Mouse (Mus musculus): ENCODE measurements around the gene S100a4.

S100a4 gene

GRCm38 (mm10) chr3:90600458-90601195, 2.9 kb upstream of the S100a4 start:
- DNase-seq = no peak

- no peak for DNase-seq
Measured at GRCm38 (mm10) chr3:90601486-90602110, 2.0 kb upstream of the S100a4 start, which contains the start of gene Gm42674. Gm42674 (plus strand) TSS chr3:90601904.

- no peak for DNase-seq
Measured at GRCm38 (mm10) chr3:90604416-90604815, 845 bp downstream of the S100a4 start.

DNA sequence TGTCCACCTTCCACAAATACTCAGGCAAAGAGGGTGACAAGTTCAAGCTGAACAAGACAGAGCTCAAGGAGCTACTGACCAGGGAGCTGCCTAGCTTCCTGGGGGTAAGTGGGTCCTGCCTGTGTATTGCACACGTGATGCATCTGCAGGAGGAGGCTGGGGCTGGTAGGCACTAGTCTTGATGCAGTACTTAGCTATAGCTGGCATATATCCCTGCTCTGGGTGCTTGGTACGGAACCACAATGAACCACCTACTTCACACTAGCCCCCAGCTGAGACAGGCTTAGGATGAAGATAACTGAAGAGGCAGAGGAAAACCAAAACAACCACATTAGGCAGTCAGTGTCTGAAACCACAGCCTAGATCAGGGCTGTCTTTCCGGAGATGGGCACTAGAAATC, 1.5 kb downstream of the S100a4 start:
- DNase-seq = no peak

DNA sequence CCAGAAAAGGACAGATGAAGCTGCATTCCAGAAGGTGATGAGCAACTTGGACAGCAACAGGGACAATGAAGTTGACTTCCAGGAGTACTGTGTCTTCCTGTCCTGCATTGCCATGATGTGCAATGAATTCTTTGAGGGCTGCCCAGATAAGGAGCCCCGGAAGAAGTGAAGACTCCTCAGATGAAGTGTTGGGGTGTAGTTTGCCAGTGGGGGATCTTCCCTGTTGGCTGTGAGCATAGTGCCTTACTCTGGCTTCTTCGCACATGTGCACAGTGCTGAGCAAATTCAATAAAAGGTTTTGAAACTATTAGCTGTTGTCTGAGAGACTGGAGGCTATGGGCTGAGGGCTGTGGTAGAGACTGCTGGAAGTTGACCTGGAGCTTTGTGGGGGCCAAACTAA, 2.2 kb downstream of the S100a4 start:
- no peak for DNase-seq

GRCm38 (mm10) chr3:90606185-90606584, 2.6 kb downstream of the S100a4 start:
- DNase-seq = no peak

- DNase-seq = no peak
Measured at GRCm38 (mm10) chr3:90607361-90607760, 3.8 kb downstream of the S100a4 start.

DNA sequence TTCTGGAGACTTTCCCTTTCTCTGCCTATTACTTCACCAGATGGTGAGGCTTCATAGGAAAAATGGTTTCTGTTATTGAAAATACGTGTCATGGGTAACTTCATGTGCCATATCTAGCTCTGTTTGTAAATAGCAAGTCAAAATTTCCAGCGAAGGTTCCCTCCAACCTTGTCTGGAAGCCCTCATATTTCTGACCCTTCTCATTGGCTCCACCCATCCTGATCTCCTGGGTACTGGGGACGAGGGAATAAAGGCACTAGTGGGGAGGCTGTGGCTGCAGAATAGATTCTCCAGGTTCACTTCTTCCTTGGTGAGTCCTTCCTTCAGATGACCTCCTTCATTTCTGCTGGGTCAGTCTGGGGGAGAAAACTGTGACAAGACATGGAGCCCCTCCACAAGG, 4.7 kb downstream of the S100a4 start, which contains the start of gene S100a5:
Gene S100a5, plus strand, starts transcription at position 301 of the 400 bp plus-strand sequence.
- DNase-seq = no peak

- DNase-seq = no peak
Measured at GRCm38 (mm10) chr3:90609102-90609501, 5.5 kb downstream of the S100a4 start.

DNA sequence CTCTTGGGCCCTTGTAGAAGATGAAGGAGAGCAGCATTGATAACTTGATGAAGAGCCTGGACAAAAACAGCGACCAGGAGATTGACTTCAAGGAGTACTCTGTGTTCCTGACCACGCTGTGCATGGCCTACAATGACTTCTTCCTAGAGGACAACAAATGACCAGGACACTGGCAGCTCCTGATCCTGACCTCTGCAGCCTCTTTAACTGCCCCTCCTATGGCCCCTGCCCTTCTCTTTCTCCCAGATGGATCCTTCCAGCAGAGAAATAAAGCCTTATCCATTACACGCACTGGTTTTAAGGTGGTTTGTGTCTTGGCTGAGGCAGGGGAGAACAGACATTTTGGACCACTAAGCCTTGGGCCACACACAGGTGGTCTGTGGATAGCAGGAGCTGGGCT, 7.9 kb downstream of the S100a4 start:
- DNase-seq = no peak

- no peak for DNase-seq
Measured at GRCm38 (mm10) chr3:90612061-90612460, 8.5 kb downstream of the S100a4 start.

DNA sequence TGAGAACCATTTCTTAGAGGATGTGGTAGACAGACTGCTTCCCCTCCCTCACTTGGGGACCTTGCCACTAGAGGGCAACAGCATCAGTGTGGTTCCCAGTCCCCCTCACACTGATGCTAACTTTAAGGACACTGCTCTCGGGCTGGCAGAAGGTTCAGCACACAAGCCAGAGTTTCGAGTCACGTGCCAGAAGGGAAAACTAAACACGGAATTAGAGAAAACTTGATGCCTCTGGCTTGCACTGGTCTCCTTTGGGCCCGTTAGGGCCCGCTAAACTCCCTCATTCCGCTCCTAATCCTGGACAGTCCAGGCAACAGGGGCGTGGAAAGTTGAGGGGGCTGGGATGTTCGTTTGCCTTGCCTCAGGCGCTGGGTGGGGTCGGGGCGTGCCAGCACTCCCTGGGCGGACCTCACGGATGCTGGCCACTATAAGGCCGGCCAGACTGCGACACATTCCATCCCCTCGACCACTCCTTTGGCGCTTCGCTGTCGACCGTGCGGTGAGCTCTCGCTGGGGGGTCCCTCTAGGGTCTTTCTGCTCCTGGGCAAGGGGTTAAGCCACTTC, 9.2 kb downstream of the S100a4 start, which contains the start of gene S100a6:
Gene S100a6, plus strand, starts transcription at position 155 of the 564 bp plus-strand sequence.
- peak; percentile 85 for DNase-seq

DNA sequence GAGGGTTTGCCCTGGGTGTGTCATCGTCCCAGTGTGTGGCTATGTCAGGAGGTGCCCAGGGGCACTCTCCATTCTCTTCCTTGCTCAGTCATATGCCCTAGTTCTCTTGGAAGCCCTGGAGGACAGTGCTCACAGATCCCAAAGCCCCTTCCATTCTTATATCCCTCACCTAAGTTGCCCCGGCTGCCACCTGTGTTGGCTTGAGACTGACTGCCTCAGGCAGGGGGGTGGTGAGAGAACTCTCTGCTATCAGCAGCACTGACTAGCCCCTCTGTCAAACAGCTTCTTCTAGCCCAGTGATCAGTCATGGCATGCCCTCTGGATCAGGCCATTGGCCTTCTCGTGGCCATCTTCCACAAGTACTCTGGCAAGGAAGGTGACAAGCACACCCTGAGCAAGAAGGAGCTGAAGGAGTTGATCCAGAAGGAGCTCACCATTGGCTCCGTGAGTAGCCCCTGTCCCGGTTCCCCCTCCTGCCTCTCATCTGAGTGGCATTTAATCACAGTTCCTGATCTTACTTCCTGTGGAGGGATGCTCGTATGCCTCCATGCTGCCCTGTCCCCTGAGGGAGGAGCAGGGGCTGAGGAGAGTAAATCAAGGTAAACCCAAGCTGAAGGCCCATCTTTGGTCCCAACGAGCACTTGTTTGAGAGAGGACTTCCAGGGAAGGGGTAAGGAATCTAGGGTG, 10.0 kb downstream of the S100a4 start:
- no peak for DNase-seq

DNA sequence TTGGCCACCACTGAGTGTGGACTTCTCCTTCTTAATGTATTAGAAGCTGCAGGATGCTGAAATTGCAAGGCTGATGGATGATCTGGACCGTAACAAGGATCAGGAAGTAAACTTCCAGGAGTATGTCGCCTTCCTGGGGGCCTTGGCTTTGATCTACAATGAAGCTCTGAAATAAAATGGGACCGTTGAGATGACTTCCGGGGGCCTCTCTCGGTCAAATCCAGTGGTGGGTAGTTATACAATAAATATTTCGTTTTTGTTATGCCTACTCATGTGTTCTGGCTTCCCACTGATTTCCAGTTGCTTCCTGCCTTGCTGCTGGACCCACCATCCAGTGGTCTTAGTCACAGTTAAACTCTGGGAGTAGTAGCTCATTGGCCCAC, 10.6 kb downstream of the S100a4 start:
- no peak for DNase-seq

DNA sequence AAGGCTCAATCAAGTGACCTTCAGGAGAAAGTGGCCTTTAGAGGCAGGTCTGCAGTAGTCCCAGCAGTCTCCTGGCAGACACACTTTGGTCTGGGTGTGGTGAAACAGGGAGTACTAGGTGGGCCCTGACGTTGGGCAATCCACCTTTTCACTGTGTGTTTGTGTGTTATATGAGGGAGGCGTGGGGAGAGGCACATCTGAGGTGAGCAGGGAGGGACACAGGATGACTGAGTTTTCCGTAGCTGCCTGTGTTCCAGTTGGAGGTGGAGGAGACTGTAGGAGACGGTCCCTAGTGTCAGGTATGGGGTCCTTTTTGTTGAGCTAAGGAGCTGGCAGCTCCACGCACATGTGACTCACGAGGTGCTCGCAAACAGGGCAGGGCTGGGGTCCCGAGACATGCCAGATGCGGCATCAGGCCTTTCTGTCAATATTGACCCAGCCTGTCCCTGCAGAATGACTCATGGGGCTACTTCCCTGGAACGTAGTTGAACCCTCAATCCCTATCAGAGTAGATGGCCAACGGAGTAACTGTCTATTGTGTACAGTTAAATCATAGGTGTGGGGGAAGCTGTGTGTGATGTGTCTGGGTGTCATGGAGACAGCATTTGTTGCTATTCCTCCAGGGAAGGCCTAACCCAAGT, 11.2 kb downstream of the S100a4 start:
- DNase-seq = no peak

- DNase-seq = peak; percentile 85
Measured at GRCm38 (mm10) chr3:90615415-90615814, 11.8 kb downstream of the S100a4 start.

DNA sequence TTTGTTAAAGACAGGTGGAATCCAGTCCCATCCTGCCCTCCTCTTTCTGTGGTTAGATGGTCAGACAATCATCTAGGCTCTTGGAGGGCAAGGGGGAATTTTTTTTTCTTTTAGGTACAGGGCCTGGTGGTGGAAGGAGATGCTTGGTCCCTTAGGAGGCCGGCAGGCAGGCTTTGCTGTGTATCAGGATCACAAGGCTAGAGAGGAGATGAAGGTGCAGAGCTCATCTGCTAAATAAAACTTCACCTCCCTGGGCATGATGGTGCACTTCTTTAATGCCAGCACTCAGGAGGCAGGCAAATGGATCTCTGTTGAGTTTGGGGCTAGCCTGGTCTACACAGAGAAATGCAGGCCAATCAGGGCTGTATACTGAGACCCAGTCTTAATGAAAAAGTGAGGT, 12.3 kb downstream of the S100a4 start:
- no peak for DNase-seq

DNA sequence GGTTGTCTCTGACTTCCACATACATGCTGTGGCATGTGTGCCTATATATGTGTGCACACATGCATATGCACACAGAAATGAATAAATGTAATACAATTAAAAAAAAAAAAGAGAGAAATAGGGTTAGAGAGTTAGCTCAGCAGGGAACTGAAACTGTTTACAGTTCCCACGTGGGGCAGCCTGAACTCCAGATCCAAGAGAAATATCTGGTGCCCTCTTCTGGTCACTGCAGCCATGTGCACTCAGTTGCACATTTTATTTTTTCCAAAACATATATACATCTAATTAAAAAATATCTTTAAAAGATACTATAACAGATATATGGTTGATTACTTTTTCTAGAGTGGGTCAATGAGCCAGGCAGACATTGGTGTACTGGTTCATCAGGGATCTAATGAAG, 14.0 kb downstream of the S100a4 start:
- DNase-seq = no peak

- DNase-seq = no peak
Measured at GRCm38 (mm10) chr3:90621552-90621951, 18.0 kb downstream of the S100a4 start.

DNA sequence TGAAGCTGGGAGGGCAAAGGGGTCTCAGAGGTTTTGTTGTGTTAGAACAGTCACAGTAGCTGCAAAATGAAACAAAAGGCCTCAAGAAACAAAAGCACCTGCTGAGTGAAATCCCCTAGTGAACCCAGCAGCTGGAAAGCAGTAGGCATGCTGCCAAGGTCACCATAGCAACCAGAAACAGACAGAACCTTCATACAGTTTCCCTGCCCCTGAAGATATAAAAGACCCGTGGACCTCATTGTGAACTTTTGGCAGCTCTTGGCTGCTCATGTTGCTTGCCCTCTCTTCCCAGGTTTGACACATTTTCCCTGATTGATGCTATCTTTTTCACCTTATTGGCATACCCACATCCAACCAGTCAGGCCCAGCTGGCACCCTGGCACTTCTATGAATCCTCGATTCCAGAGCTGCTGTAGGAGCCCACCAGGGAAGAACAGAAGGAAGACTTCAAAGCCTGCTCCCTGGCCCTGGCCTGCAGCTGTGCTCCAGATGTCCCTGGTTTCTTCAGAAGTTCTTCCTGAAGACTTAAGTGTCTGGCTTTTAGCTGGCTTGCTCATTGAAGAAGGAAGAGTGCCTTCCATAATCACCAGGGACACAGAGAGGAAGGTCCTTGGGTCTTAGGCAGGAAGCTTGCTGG, 20.0 kb downstream of the S100a4 start:
- peak; percentile 69 for DNase-seq

- DNase-seq = no peak
Measured at GRCm38 (mm10) chr3:90625496-90625895, 21.9 kb downstream of the S100a4 start.

- no peak for DNase-seq
Measured at GRCm38 (mm10) chr3:90626266-90627021, 22.9 kb downstream of the S100a4 start.

Data from thymus, postnatal 25 days (tissue).